18 mouse cellular contexts compared by ENCODE assay signal in genomic region chr11:89236904-89237303, GRCm38 (mm10).
"Had no signal": no experiment of that assay in that cellular context is flagged by ENCODE, and none has a peak within 500 bp of the region (broad histone marks: within the 10 kb centered on the region; RNA-seq: fewer than 3 reads in every experiment).

No protein-coding gene starts in this region.

- H3K4me2 ChIP-seq: liver, embryonic 15.5 days; lung, embryonic 15.5 days; midbrain, embryonic 11.5 days; midbrain, embryonic 13.5 days; midbrain, embryonic 15.5 days; neural tube, embryonic 12.5 days; stomach, embryonic 15.5 days had no signal

- H3K36me3 ChIP-seq: liver, embryonic 15.5 days; lung, embryonic 15.5 days; midbrain, embryonic 13.5 days; midbrain, embryonic 15.5 days; neural tube, embryonic 12.5 days; stomach, embryonic 15.5 days had no signal

- DNase-seq: liver, postnatal 0 days; lung, adult 2 months; lung, postnatal 14 days; lung, postnatal 36 days; right cerebral cortex, postnatal 14 days; thymus, postnatal 14 days; thymus, postnatal 36 days had no signal

- H3K4me1 ChIP-seq: liver, embryonic 15.5 days; megakaryocyte, embryonic 14.5 days; midbrain, embryonic 15.5 days; neural tube, embryonic 12.5 days; stomach, embryonic 15.5 days had no signal

- H3K9me3 ChIP-seq: liver, embryonic 15.5 days; lung, embryonic 15.5 days; megakaryocyte, embryonic 14.5 days; midbrain, embryonic 13.5 days; midbrain, embryonic 15.5 days; neural tube, embryonic 12.5 days; stomach, embryonic 15.5 days had no signal

- H3K27me3 ChIP-seq: liver, embryonic 15.5 days; lung, embryonic 15.5 days; midbrain, embryonic 13.5 days; midbrain, embryonic 15.5 days; neural tube, embryonic 12.5 days; stomach, embryonic 15.5 days had no signal

- ATAC-seq: liver, postnatal 0 days; lung, postnatal 0 days; midbrain, embryonic 13.5 days; midbrain, embryonic 15.5 days had no signal

- H3K27ac ChIP-seq: liver, embryonic 15.5 days; lung, embryonic 15.5 days; macrophage; midbrain, embryonic 13.5 days; midbrain, embryonic 15.5 days; neural tube, embryonic 12.5 days; stomach, embryonic 15.5 days; stomach, postnatal 0 days had no signal

- H3K9ac ChIP-seq: liver, embryonic 15.5 days; liver, postnatal 0 days; lung, embryonic 15.5 days; midbrain, embryonic 13.5 days; midbrain, embryonic 15.5 days; neural tube, embryonic 12.5 days; stomach, embryonic 15.5 days had no signal

- H3K4me3 ChIP-seq: liver, embryonic 15.5 days; lung, embryonic 15.5 days; megakaryocyte, embryonic 14.5 days; midbrain, embryonic 13.5 days; midbrain, embryonic 15.5 days; neural tube, embryonic 12.5 days; stomach, embryonic 15.5 days had no signal
